Mouse (Mus musculus): Measurements from ENCODE around the gene Psd. TPM values are rescaled to one million over a fixed set of nuclear protein-coding genes. Genes with fewer than 3 reads are reported as not detected.

The Psd gene
- total RNA-seq, 2 experiments from 2014 or later, result 1.7 to 2.1 TPM

- no peak for DNase-seq
Observed at GRCm38 (mm10) chr19:46320076-46320785, 6.7 kb downstream of the Psd start.

- peak; percentile 76 for DNase-seq
Observed at GRCm38 (mm10) chr19:46318586-46319378, 8.2 kb downstream of the Psd start.

GRCm38 (mm10) chr19:46318031-46318471 lies 8.9 kb downstream of the Psd start:
- peak; percentile 54 for DNase-seq

GRCm38 (mm10) chr19:46317546-46317885 lies 9.4 kb downstream of the Psd start:
- peak; percentile 11 for DNase-seq

GRCm38 (mm10) chr19:46316846-46317545 lies 10.0 kb downstream of the Psd start:
- no peak for DNase-seq

- no peak for DNase-seq
Observed at GRCm38 (mm10) chr19:46315752-46316610, 11.0 kb downstream of the Psd start.

GRCm38 (mm10) chr19:46314872-46315742 lies 11.8 kb downstream of the Psd start:
- no peak for DNase-seq

- peak; percentile 32 for DNase-seq
Observed at GRCm38 (mm10) chr19:46314151-46314601, 12.8 kb downstream of the Psd start.

- peak; percentile 4 for DNase-seq
Observed at GRCm38 (mm10) chr19:46313591-46313990, 13.4 kb downstream of the Psd start.

GRCm38 (mm10) chr19:46313116-46313515 lies 13.8 kb downstream of the Psd start:
- DNase-seq, result no peak

GRCm38 (mm10) chr19:46312566-46312965 lies 14.4 kb downstream of the Psd start:
- no peak for DNase-seq

- DNase-seq, result no peak
Observed at GRCm38 (mm10) chr19:46311341-46311740, 15.6 kb downstream of the Psd start.

GRCm38 (mm10) chr19:46310312-46310865 lies 16.6 kb downstream of the Psd start:
- DNase-seq, result no peak

GRCm38 (mm10) chr19:46309651-46310305 lies 17.2 kb downstream of the Psd start:
- DNase-seq, result peak; percentile 6

- peak; percentile 93 for DNase-seq
Observed at GRCm38 (mm10) chr19:46308706-46309435, 18.1 kb downstream of the Psd start.

- DNase-seq, result peak; percentile 5
Observed at GRCm38 (mm10) chr19:46308303-46308702, 18.7 kb downstream of the Psd start.

- DNase-seq, result peak; percentile 4
Observed at GRCm38 (mm10) chr19:46307781-46308180, 19.2 kb downstream of the Psd start.

- peak; percentile 4 for DNase-seq
Observed at GRCm38 (mm10) chr19:46306751-46307289, 20.1 kb downstream of the Psd start.

- DNase-seq, result peak; percentile 6
Observed at GRCm38 (mm10) chr19:46306268-46306610, 20.7 kb downstream of the Psd start.

All from heart, postnatal 4 days (tissue).